Mouse (Mus musculus) heart, embryonic 15.5 days (tissue): Measurements from ENCODE around the gene Ubap2l. TPM values are rescaled to one million over a fixed set of nuclear protein-coding genes. Genes with fewer than 3 reads are reported as not detected.

Experiments used
- ATAC-seq: fragments of 200-750 bp; cut with Nextera tagmentation; replicated peaks from 2 replicates; pipeline ENCODE4 v1.8.0; 2017; ENCODE audit warnings: low read depth, moderate TSS enrichment; ENCODE audit not compliant: insufficient number of reproducible peaks, insufficient read depth, low FRiP score
- H3K27ac ChIP-seq: fragments of 300-500 bp; sonication (generic); 2 replicates; pipeline ENCODE4 v1.5.1; 2015; ENCODE audit warnings: mild to moderate bottlenecking, inconsistent platforms
- H3K27me3 ChIP-seq: fragments of 300-500 bp; sonication (generic); 2 replicates; pipeline ENCODE4 v1.6.1; 2015; ENCODE audit warnings: inconsistent platforms
- H3K36me3 ChIP-seq: fragments of 300-500 bp; sonication (generic); 2 replicates; pipeline ENCODE4 v1.6.1; 2015; ENCODE audit warnings: mild to moderate bottlenecking, inconsistent platforms
- H3K4me1 ChIP-seq: fragments of 300-500 bp; sonication (generic); replicated peaks from 2 replicates; pipeline ENCODE4 v1.6.1; 2015; ENCODE audit warnings: inconsistent platforms
- H3K4me2 ChIP-seq: fragments of 300-500 bp; sonication (generic); 2 replicates; pipeline ENCODE4 v1.6.1; 2015; ENCODE audit warnings: inconsistent platforms, mild to moderate bottlenecking, moderate library complexity
- H3K4me3 ChIP-seq: fragments of 300-500 bp; sonication (generic); 2 replicates; pipeline ENCODE4 v1.5.1; 2015; ENCODE audit warnings: mild to moderate bottlenecking, inconsistent platforms
- H3K9ac ChIP-seq: fragments of 300-500 bp; sonication (generic); 2 replicates; pipeline ENCODE4 v1.6.1; 2015; ENCODE audit warnings: mild to moderate bottlenecking, inconsistent platforms
- H3K9me3 ChIP-seq: fragments of 300-500 bp; sonication (generic); replicated peaks from 2 replicates; pipeline ENCODE4 v1.6.1; 2016; ENCODE audit warnings: inconsistent platforms
- WGBS: fragments of 180-500 bp; shearing (Covaris S2); methylation state at CpG from one replicate; pipeline ENCODE4 v1.1.7; 2015; ENCODE audit warnings: mixed read lengths; 5-methylcytosine and 5-hydroxymethylcytosine counted together
- polyA plus RNA-seq: library from polyadenylated mRNA; unstranded; fragments of >200 nt; fragmentation: Nextera tagmentation; extraction: Ambion mirVana; gene quantifications from 2 replicates; pipeline ENCODE4 v1.2.1, GENCODE M21; 2015

The Ubap2l gene
- polyA plus RNA-seq, 1 experiment from 2014 or later = 120 TPM

- Histone ChIP-seq H3K4me1 (no peaks in the 10 kb centered on the region), H3K36me3 (peaks cover 31% of the 10 kb centered on the region), H3K9me3 (no peaks in the 10 kb centered on the region), H3K27me3 (no peaks in the 10 kb centered on the region), H3K4me2 (no peak overlapping the region), H3K4me3 (no peak overlapping the region), H3K27ac (no peak overlapping the region), H3K9ac (no peak overlapping the region)
- ATAC-seq = no peak
- WGBS = 53% methylated on average over 3 of the region's 3 CpGs
These were observed 13.1 kb upstream of the Ubap2l start for GRCm38 (mm10) chr3:90065553-90065952.

GRCm38 (mm10) chr3:90064383-90064782, 12.0 kb upstream of the Ubap2l start:
- Histone ChIP-seq H3K27ac (no peak overlapping the region), H3K4me2 (no peak overlapping the region), H3K4me3 (no peak overlapping the region), H3K9ac (no peak overlapping the region), H3K4me1 (no peaks in the 10 kb centered on the region), H3K36me3 (peaks cover 39% of the 10 kb centered on the region), H3K9me3 (no peaks in the 10 kb centered on the region), H3K27me3 (no peaks in the 10 kb centered on the region)
- WGBS = 66% methylated on average over 3 of the region's 3 CpGs
- ATAC-seq = no peak

- 52% methylated on average over 2 of the region's 2 CpGs for WGBS
- ATAC-seq = no peak
- no peaks in the 10 kb centered on the region for H3K4me1 ChIP-seq
- H3K27ac ChIP-seq = no peak overlapping the region
- no peak overlapping the region for H3K4me2 ChIP-seq
- H3K9me3 ChIP-seq = no peaks in the 10 kb centered on the region
- H3K27me3 ChIP-seq = no peaks in the 10 kb centered on the region
- H3K4me3 ChIP-seq = no peak overlapping the region
- peaks cover 50% of the 10 kb centered on the region for H3K36me3 ChIP-seq
- no peak overlapping the region for H3K9ac ChIP-seq
These were observed 10.1 kb upstream of the Ubap2l start for GRCm38 (mm10) chr3:90062539-90062938.

- no peak for ATAC-seq
These were observed 9.1 kb upstream of the Ubap2l start for GRCm38 (mm10) chr3:90061549-90061948.

GRCm38 (mm10) chr3:90051441-90052350, 732 bp downstream of the Ubap2l start, which contains the start of gene 4933434E20Rik:
TSS of gene 4933434E20Rik (plus strand) at chr3:90051636.
- Histone ChIP-seq H3K27ac (peak within 1 kb of the TSS; percentile 97), H3K36me3 (peaks cover 27% of the 10 kb centered on the region), H3K9ac (peak within 1 kb of the TSS; percentile 99), H3K4me2 (peak within 1 kb of the TSS; percentile 80), H3K4me1 (peaks cover 28% of the 10 kb centered on the region), H3K4me3 (peak within 1 kb of the TSS; percentile 97), H3K9me3 (no peaks in the 10 kb centered on the region), H3K27me3 (no peaks in the 10 kb centered on the region)
- WGBS = under 1% methylated on average over 41 of the region's 43 CpGs
- peak; percentile 56 for ATAC-seq

More at GRCm38 (mm10) chr3:90061549-90061948, 9.1 kb upstream of the Ubap2l start:
- Histone ChIP-seq H3K4me1 (no peaks in the 10 kb centered on the region), H3K9me3 (no peaks in the 10 kb centered on the region), H3K27ac (no peak overlapping the region), H3K36me3 (peaks cover 60% of the 10 kb centered on the region), H3K4me2 (no peak overlapping the region), H3K27me3 (no peaks in the 10 kb centered on the region), H3K4me3 (no peak overlapping the region), H3K9ac (no peak overlapping the region)
- 88% methylated on average over 6 of the region's 6 CpGs for WGBS

- Histone ChIP-seq H3K36me3 (peaks cover 23% of the 10 kb centered on the region), H3K27ac (no peak overlapping the region), H3K9me3 (no peaks in the 10 kb centered on the region), H3K4me1 (peaks cover 22% of the 10 kb centered on the region), H3K4me2 (no peak overlapping the region), H3K4me3 (no peak overlapping the region), H3K27me3 (no peaks in the 10 kb centered on the region), H3K9ac (no peak overlapping the region)
- 64% methylated on average over 3 of the region's 3 CpGs for WGBS
- no peak for ATAC-seq
These were observed 2.7 kb downstream of the Ubap2l start for GRCm38 (mm10) chr3:90049691-90050090.

- Histone ChIP-seq H3K4me1 (no peaks in the 10 kb centered on the region), H3K9ac (no peak overlapping the region), H3K36me3 (peaks cover 82% of the 10 kb centered on the region), H3K4me3 (no peak overlapping the region), H3K27ac (no peak overlapping the region), H3K9me3 (no peaks in the 10 kb centered on the region), H3K27me3 (no peaks in the 10 kb centered on the region), H3K4me2 (no peak overlapping the region)
- no peak for ATAC-seq
- WGBS = 83% methylated on average over 1 of the region's 1 CpGs
These were observed 16.2 kb downstream of the Ubap2l start for GRCm38 (mm10) chr3:90036263-90036662.

- Histone ChIP-seq H3K4me1 (no peaks in the 10 kb centered on the region), H3K27me3 (no peaks in the 10 kb centered on the region), H3K9me3 (no peaks in the 10 kb centered on the region), H3K4me3 (no peak overlapping the region), H3K9ac (no peak overlapping the region), H3K36me3 (peaks cover 86% of the 10 kb centered on the region), H3K27ac (no peak overlapping the region), H3K4me2 (no peak overlapping the region)
- WGBS = 85% methylated on average over 2 of the region's 2 CpGs
- ATAC-seq = no peak
These were observed 17.8 kb downstream of the Ubap2l start for GRCm38 (mm10) chr3:90034653-90035052.

GRCm38 (mm10) chr3:90016626-90017025, 35.8 kb downstream of the Ubap2l start:
- Histone ChIP-seq H3K4me3 (no peak overlapping the region), H3K4me1 (no peaks in the 10 kb centered on the region), H3K36me3 (peaks cover 99% of the 10 kb centered on the region), H3K9ac (no peak overlapping the region), H3K27ac (no peak overlapping the region), H3K27me3 (no peaks in the 10 kb centered on the region), H3K9me3 (no peaks in the 10 kb centered on the region), H3K4me2 (no peak overlapping the region)
- no peak for ATAC-seq
- WGBS = 89% methylated on average over 4 of the region's 4 CpGs

GRCm38 (mm10) chr3:90010291-90010690, 42.1 kb downstream of the Ubap2l start:
- ATAC-seq = no peak
- 58% methylated on average over 2 of the region's 2 CpGs for WGBS

GRCm38 (mm10) chr3:90004091-90004796, 48.2 kb downstream of the Ubap2l start:
- WGBS = 69% methylated on average over 3 of the region's 3 CpGs
- Histone ChIP-seq H3K4me1 (peaks cover 5% of the 10 kb centered on the region), H3K27ac (no peak overlapping the region), H3K36me3 (peaks cover 85% of the 10 kb centered on the region), H3K27me3 (no peaks in the 10 kb centered on the region), H3K9ac (no peak overlapping the region), H3K4me3 (no peak overlapping the region), H3K4me2 (no peak overlapping the region), H3K9me3 (no peaks in the 10 kb centered on the region)
- ATAC-seq = no peak

More at GRCm38 (mm10) chr3:90010291-90010690, 42.1 kb downstream of the Ubap2l start:
- no peak overlapping the region for H3K4me2 ChIP-seq
- no peak overlapping the region for H3K9ac ChIP-seq
- H3K4me1 ChIP-seq = no peaks in the 10 kb centered on the region
- H3K36me3 ChIP-seq = peaks cover 98% of the 10 kb centered on the region
- H3K9me3 ChIP-seq = no peaks in the 10 kb centered on the region
- no peak overlapping the region for H3K27ac ChIP-seq
- H3K27me3 ChIP-seq = no peaks in the 10 kb centered on the region
- no peak overlapping the region for H3K4me3 ChIP-seq
